8 mouse cellular contexts compared by ENCODE assay signal in the genomic region with DNA sequence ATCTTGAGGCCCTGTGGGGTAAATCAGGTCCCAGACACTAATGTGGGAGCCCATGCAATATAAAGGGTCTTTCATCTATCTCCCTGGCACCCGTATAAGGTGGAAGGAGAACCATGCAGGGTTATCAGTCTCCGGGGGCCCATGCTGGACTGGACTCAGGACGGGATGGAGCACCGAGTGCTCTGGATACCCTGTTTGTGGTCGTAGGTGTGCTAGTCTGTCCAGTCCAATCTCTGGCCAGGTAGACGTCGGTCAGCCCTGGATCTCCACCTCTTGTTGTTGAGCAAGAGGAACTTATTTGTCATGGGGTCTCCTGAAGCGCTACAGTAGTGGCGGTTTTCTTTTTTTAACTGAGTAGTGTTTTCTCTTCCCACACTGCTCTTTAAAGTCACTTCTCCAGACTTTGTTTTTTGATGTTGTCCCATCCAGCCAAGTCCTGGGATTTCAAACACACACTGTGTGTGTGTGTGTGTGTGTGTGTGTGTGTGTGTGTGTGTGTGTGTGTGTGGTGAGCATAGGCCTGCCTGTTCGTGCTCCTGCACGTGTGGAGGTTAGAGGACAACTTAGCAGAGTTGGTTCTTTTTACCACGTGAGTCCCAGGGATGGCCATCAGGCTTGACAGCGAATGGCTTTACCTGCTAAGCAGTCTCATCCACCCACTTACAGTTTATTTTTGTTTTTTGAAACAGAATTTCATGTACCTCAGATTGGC. TPM values are rescaled to one million over a fixed set of nuclear protein-coding genes. Genes with fewer than 3 reads are reported as not detected.
A peak's percentile ranks its signal among the peaks of the same experiment; 100 is the strongest.
DNase-seq lines count a peak whose midpoint lies in the region; ATAC-seq and TF ChIP-seq lines count a peak whose summit lies in the region.

No protein-coding gene starts in this region.

- no peak for TF ChIP-seq EP300 in MEL (IDR thresholded peaks at IDR 0.05; ENCODE audit: low read depth in 1 of 2, low read length in 2 of 2)

- H3K4me2 ChIP-seq in heart, embryonic 13.5 days, result peak overlapping the region; percentile 97
- H3K4me2 ChIP-seq in hindbrain, embryonic 11.5 days (replicated peaks; ENCODE audit: low read depth, low read length), result peak overlapping the region; percentile 85
- H3K4me2 ChIP-seq in midbrain, embryonic 13.5 days (replicated peaks), result peak overlapping the region; percentile 96

- no peak for TF ChIP-seq RAD21 in MEL (IDR thresholded peaks at IDR 0.05; ENCODE audit: low read depth, low read length)

- peak overlapping the region; percentile 94 for H3K27ac ChIP-seq in heart, embryonic 13.5 days (replicated peaks)
- H3K27ac ChIP-seq in MEL (ENCODE audit: control insufficient read depth, low read depth, low read length), result no peak overlapping the region
- peak overlapping the region; percentile 94; the same call in 1 of the 2 replicates for H3K27ac ChIP-seq in hindbrain, embryonic 11.5 days (ENCODE audit: low read depth, low read length)
- H3K27ac ChIP-seq in midbrain, embryonic 13.5 days, result peak overlapping the region; percentile 32; the same call in 1 of the 2 replicates

- no peak for DNase-seq in heart, adult 18-20 months
- DNase-seq in MEL (ENCODE audit: low read depth, low spot score), result peak; percentile 18
- DNase-seq in hindbrain, embryonic 11.5 days (ENCODE audit: low spot score), result no peak
- no peak for DNase-seq in adrenal gland, adult 18-20 months (ENCODE audit: low spot score in 2 of 2)
- no peak for DNase-seq in spleen, postnatal 36 days (ENCODE audit: low spot score in 2 of 2)
- DNase-seq in left cerebral cortex, postnatal 36 days (ENCODE audit: low spot score in 2 of 2), result no peak

- peaks cover 50% of the 10 kb centered on the region for H3K4me1 ChIP-seq in heart, embryonic 13.5 days
- H3K4me1 ChIP-seq in MEL (ENCODE audit: control insufficient read depth in 1 of 2, insufficient read depth in 2 of 2, low read length in 2 of 2), result peaks cover 0 to 26% of the 10 kb centered on the region in 2 experiments; a peak in 3 of 4 replicates
- H3K4me1 ChIP-seq in hindbrain, embryonic 11.5 days (replicated peaks; ENCODE audit: control insufficient read depth, insufficient read depth, low read length), result peaks cover 11% of the 10 kb centered on the region
- peaks cover 66% of the 10 kb centered on the region for H3K4me1 ChIP-seq in midbrain, embryonic 13.5 days (replicated peaks)

- H3K36me3 ChIP-seq in heart, embryonic 13.5 days, result peaks cover 35% of the 10 kb centered on the region
- peaks cover 21 to 22% of the 10 kb centered on the region in 2 experiments for H3K36me3 ChIP-seq in MEL (ENCODE audit: control insufficient read depth in 1 of 2, insufficient read depth in 2 of 2, low read length in 2 of 2)
- H3K36me3 ChIP-seq in hindbrain, embryonic 11.5 days (ENCODE audit: control insufficient read depth, insufficient read depth, low read length), result no peaks in the 10 kb centered on the region
- peaks cover 11% of the 10 kb centered on the region for H3K36me3 ChIP-seq in midbrain, embryonic 13.5 days

- peak overlapping the region; percentile 99 for H3K4me3 ChIP-seq in heart, embryonic 13.5 days
- H3K4me3 ChIP-seq in MEL (ENCODE audit: control insufficient read depth in 1 of 2, insufficient read depth in 1 of 2, low read depth in 2 of 2, low read length in 2 of 2), result peak overlapping the region; percentile 87 to 99
- H3K4me3 ChIP-seq in hindbrain, embryonic 11.5 days (ENCODE audit: low read depth, low read length), result peak overlapping the region; percentile 98
- peak overlapping the region; percentile 82 for H3K4me3 ChIP-seq in midbrain, embryonic 13.5 days (replicated peaks)

- no peak for TF ChIP-seq POLR2A in MEL (IDR thresholded peaks at IDR 0.05; ENCODE audit: control insufficient read depth in 1 of 2, insufficient read depth in 1 of 2, low read depth in 1 of 2, low read length in 2 of 2, poor library complexity in 1 of 2)

- intact Hi-C loops in left cerebral cortex, postnatal 36 days (cut with DNase I), result no loop called here

- 29% methylated on average over 13 of the region's 13 CpGs for WGBS in heart, embryonic 13.5 days
- 51% methylated on average over 13 of the region's 13 CpGs for WGBS in hindbrain, embryonic 11.5 days
- WGBS in midbrain, embryonic 13.5 days, result 43% methylated on average over 13 of the region's 13 CpGs

- no peaks in the 10 kb centered on the region for H3K9me3 ChIP-seq in heart, embryonic 13.5 days
- H3K9me3 ChIP-seq in MEL (replicated peaks; ENCODE audit: insufficient read depth, low read length), result no peaks in the 10 kb centered on the region
- no peaks in the 10 kb centered on the region for H3K9me3 ChIP-seq in hindbrain, embryonic 11.5 days (ENCODE audit: control insufficient read depth, low read length)
- H3K9me3 ChIP-seq in midbrain, embryonic 13.5 days, result no peaks in the 10 kb centered on the region

- no peaks in the 10 kb centered on the region for H3K27me3 ChIP-seq in heart, embryonic 13.5 days (replicated peaks)
- H3K27me3 ChIP-seq in MEL (ENCODE audit: control insufficient read depth in 1 of 2, insufficient read depth in 2 of 2, low read length in 2 of 2), result no peaks in the 10 kb centered on the region
- no peaks in the 10 kb centered on the region for H3K27me3 ChIP-seq in hindbrain, embryonic 11.5 days (ENCODE audit: control insufficient read depth, insufficient read depth, low read length)
- H3K27me3 ChIP-seq in midbrain, embryonic 13.5 days, result no peaks in the 10 kb centered on the region

- no peak for ATAC-seq in heart, embryonic 13.5 days (ENCODE audit: extremely low read depth, insufficient number of reproducible peaks, low FRiP score, low TSS enrichment)
- ATAC-seq in hindbrain, embryonic 11.5 days (ENCODE audit: low FRiP score), result no peak; the same call in 1 of the 2 replicates
- ATAC-seq in midbrain, embryonic 13.5 days, result no peak; the same call in 1 of the 2 replicates

- H3K9ac ChIP-seq in heart, embryonic 13.5 days, result peak overlapping the region; percentile 99
- peak overlapping the region; percentile 96 for H3K9ac ChIP-seq in MEL (ENCODE audit: control insufficient read depth, low read depth, low read length, poor library complexity, severe bottlenecking)
- H3K9ac ChIP-seq in hindbrain, embryonic 11.5 days (ENCODE audit: low read depth, low read length), result peak overlapping the region; percentile 94
- peak overlapping the region; percentile 96 for H3K9ac ChIP-seq in midbrain, embryonic 13.5 days (replicated peaks)

- TF ChIP-seq CTCF in MEL (IDR thresholded peaks at IDR 0.05 in 2 of 3, conservative IDR thresholded peaks at IDR 0.05 in 1 of 3; ENCODE audit: control insufficient read depth in 1 of 3, insufficient read depth in 1 of 3, low read depth in 2 of 3, low read length in 3 of 3, poor library complexity in 1 of 3, severe bottlenecking in 1 of 3), result no peak

- peaks cover 37% of the 10 kb centered on the region for H3K79me2 ChIP-seq in MEL (ENCODE audit: control insufficient read depth, insufficient read depth, low read length, poor library complexity)

TF ChIP-seq in MEL, 35 proteins besides CTCF, POLR2A, EP300 and RAD21 (continues in another document):
- TF ChIP-seq HCFC1 (IDR thresholded peaks at IDR 0.05; ENCODE audit: low read depth, low read length) (no peak), MYC (IDR thresholded peaks at IDR 0.05; ENCODE audit: low read depth, low read length) (no peak), TAL1 (IDR thresholded peaks at IDR 0.05; ENCODE audit: low read length) (no peak), BHLHE40 (IDR thresholded peaks at IDR 0.05; ENCODE audit: borderline replicate concordance, low read depth, low read length) (no peak), POLR2AphosphoS5 (IDR thresholded peaks at IDR 0.05; ENCODE audit: borderline replicate concordance, low read depth, low read length) (no peak), RCOR1 (IDR thresholded peaks at IDR 0.05; ENCODE audit: low read depth, low read length) (no peak), ZKSCAN1 (IDR thresholded peaks at IDR 0.05; ENCODE audit: low read depth, low read length) (no peak), KAT2A (conservative IDR thresholded peaks at IDR 0.05; ENCODE audit: low read depth, low read length) (no peak), CHD1 (IDR thresholded peaks at IDR 0.05; ENCODE audit: low read depth, low read length) (no peak), ZMIZ1 (IDR thresholded peaks at IDR 0.05; ENCODE audit: low read depth, low read length) (no peak), SIN3A (IDR thresholded peaks at IDR 0.05; ENCODE audit: low read length) (no peak), MXI1 (IDR thresholded peaks at IDR 0.05; ENCODE audit: low read depth, low read length) (no peak), ETS1 (IDR thresholded peaks at IDR 0.05; ENCODE audit: low read depth, low read length) (no peak), POLR2AphosphoS2 (IDR thresholded peaks at IDR 0.05; ENCODE audit: low read length) (no peak), TCF12 (IDR thresholded peaks at IDR 0.05; ENCODE audit: low read depth, low read length) (no peak), SMC3 (IDR thresholded peaks at IDR 0.05; ENCODE audit: low read depth, low read length) (no peak), JUND (IDR thresholded peaks at IDR 0.05; ENCODE audit: low read depth, low read length) (no peak), NRF1 (IDR thresholded peaks at IDR 0.05; ENCODE audit: insufficient read depth, low read depth, low read length, poor library complexity, severe bottlenecking) (no peak)

RNA-seq across cellular contexts. Expression of a gene that starts 1.4 kb away (rescaled TPM):
- 11.8 and 12.2 TPM in 2 replicates for polyA plus RNA-seq in heart, embryonic 13.5 days (2015; fragmentation: Nextera tagmentation; extraction: Ambion mirVana)
- total RNA-seq in heart, adult 18-20 months (2021), result 10 to 100 TPM; 14.9 to 21.5 TPM
- total RNA-seq in MEL (2012; rRNA removed), result 2.1 and 2.8 TPM in 2 replicates
- polyA plus RNA-seq in MEL (2012; ENCODE audit: insufficient read depth in 1 of 2, insufficient read length in 2 of 2, low read depth in 1 of 2, low replicate concordance in 2 of 2, missing spikeins in 1 of 2), result 10 to 100 TPM in 1 of 2 experiments, not detected in 1; 12.4 TPM
- polyA plus RNA-seq in hindbrain, embryonic 11.5 days (2014; fragmentation: Nextera tagmentation; extraction: Ambion mirVana), result 16.4 and 17.1 TPM in 2 replicates
- 23.8 and 25.8 TPM in 2 replicates for polyA plus RNA-seq in midbrain, embryonic 13.5 days (2015; fragmentation: Nextera tagmentation; extraction: Ambion mirVana)
- total RNA-seq in adrenal gland, adult 18-20 months (2021), result 10 to 100 TPM; 18.7 to 25.4 TPM
- total RNA-seq in left cerebral cortex, postnatal 36 days (2021), result 10 to 100 TPM; 33.7 to 59.3 TPM

RNA-seq across cellular contexts. Expression of a gene that starts 1.6 kb away (rescaled TPM):
- polyA plus RNA-seq in heart, embryonic 13.5 days (2015; fragmentation: Nextera tagmentation; extraction: Ambion mirVana), result 27.4 and 29.7 TPM in 2 replicates
- total RNA-seq in heart, adult 18-20 months (2021), result 10 to 100 TPM; 44.8 to 45.8 TPM
- 29.8 and 30.9 TPM in 2 replicates for total RNA-seq in MEL (2012; rRNA removed)
- 10 to 100 TPM in 1 of 2 experiments, not detected in 1; 46.6 TPM for polyA plus RNA-seq in MEL (2012; ENCODE audit: insufficient read depth in 1 of 2, insufficient read length in 2 of 2, low read depth in 1 of 2, low replicate concordance in 2 of 2, missing spikeins in 1 of 2)
- polyA plus RNA-seq in hindbrain, embryonic 11.5 days (2014; fragmentation: Nextera tagmentation; extraction: Ambion mirVana), result 80.0 and 88.5 TPM in 2 replicates
- polyA plus RNA-seq in midbrain, embryonic 13.5 days (2015; fragmentation: Nextera tagmentation; extraction: Ambion mirVana), result 66.5 and 76.1 TPM in 2 replicates
- 10 to 100 TPM; 75.1 to 76.9 TPM for total RNA-seq in adrenal gland, adult 18-20 months (2021)
- total RNA-seq in left cerebral cortex, postnatal 36 days (2021), result 10 to 100 TPM; 68.9 to 79.0 TPM
